Mouse (Mus musculus) heart, embryonic 14.5 days (tissue): Measurements from ENCODE around the gene Bcat1. TPM values are rescaled to one million over a fixed set of nuclear protein-coding genes. Genes with fewer than 3 reads are reported as not detected.

Source experiments
- ATAC-seq: fragments of 200-750 bp; cut with Nextera tagmentation; 2 replicates; pipeline ENCODE4 v1.8.0; 2017; ENCODE audit warnings: low read depth, moderate TSS enrichment; ENCODE audit not compliant: insufficient number of reproducible peaks, insufficient read depth, low FRiP score
- H3K27ac ChIP-seq, 2 experiments: fragments of 200-500 bp in 1 of 2; fragments of 300-500 bp in 1 of 2; sonication (generic) in 1 of 2; replicated peaks in 1 of 2; 2 replicates each; pipeline ENCODE4 v1.5.1; 2012 to 2014; ENCODE audit warnings: low read depth in 2 of 2, low read length in 2 of 2, control low read depth in 1 of 2, mild to moderate bottlenecking in 1 of 2, mixed read lengths in 1 of 2; ENCODE audit not compliant: control insufficient read depth in 1 of 2, insufficient read depth in 1 of 2
- H3K27me3 ChIP-seq: fragments of 300-500 bp; sonication (generic); 2 replicates; pipeline ENCODE4 v1.6.1; 2014; ENCODE audit warnings: mild to moderate bottlenecking, low read length, control low read depth; ENCODE audit not compliant: control insufficient read depth, insufficient read depth
- H3K36me3 ChIP-seq: fragments of 300-500 bp; sonication (generic); 2 replicates; pipeline ENCODE4 v1.6.1; 2014; ENCODE audit warnings: mild to moderate bottlenecking, control low read depth, low read length, mixed read lengths; ENCODE audit not compliant: control insufficient read depth, insufficient read depth
- H3K4me1 ChIP-seq, 2 experiments: fragments of 200-500 bp in 1 of 2; fragments of 300-500 bp in 1 of 2; sonication (generic) in 1 of 2; 2 replicates each; pipeline ENCODE4 v1.6.1; 2012 to 2014; ENCODE audit warnings: low read length in 2 of 2, control low read depth in 1 of 2, mixed read lengths in 1 of 2; ENCODE audit not compliant: control insufficient read depth in 2 of 2, insufficient read depth in 2 of 2
- H3K4me2 ChIP-seq: fragments of 300-500 bp; sonication (generic); 2 replicates; pipeline ENCODE4 v1.6.1; 2014; ENCODE audit warnings: mild to moderate bottlenecking, low read length
- H3K4me3 ChIP-seq, 2 experiments: fragments of 200-500 bp in 1 of 2; fragments of 300-500 bp in 1 of 2; sonication (generic) in 1 of 2; 2 replicates each; pipeline ENCODE4 v1.5.1; 2012 to 2014; ENCODE audit warnings: low read length in 2 of 2, mild to moderate bottlenecking in 2 of 2, control low read depth in 1 of 2, low read depth in 1 of 2, moderate library complexity in 1 of 2; ENCODE audit not compliant: control insufficient read depth in 1 of 2, insufficient read depth in 1 of 2
- H3K9ac ChIP-seq: fragments of 300-500 bp; sonication (generic); 2 replicates; pipeline ENCODE4 v1.6.1; 2014; ENCODE audit warnings: mild to moderate bottlenecking, low read length
- H3K9me3 ChIP-seq: fragments of 300-500 bp; sonication (generic); 2 replicates; pipeline ENCODE4 v1.6.1; 2016; ENCODE audit warnings: low read length, control low read depth; ENCODE audit not compliant: control insufficient read depth
- WGBS: fragments of 180-500 bp; shearing (Covaris S2); extraction: QIAGEN DNeasy Blood & Tissue Kit; methylation state at CpG from one replicate; pipeline ENCODE4 v1.1.7; 2014; 5-methylcytosine and 5-hydroxymethylcytosine counted together
- polyA plus RNA-seq: library from polyadenylated mRNA; unstranded; fragments of >200 nt; fragmentation: Nextera tagmentation; extraction: Ambion mirVana; gene quantifications from 2 replicates; pipeline ENCODE4 v1.2.1, GENCODE M21; 2014

Gene Bcat1
- polyA plus RNA-seq, 1 experiment from 2014 or later, result 6.2 TPM

GRCm38 (mm10) chr6:145030587-145030986 lies 45.4 kb downstream of the Bcat1 start:
- Histone ChIP-seq H3K4me3 (no peak overlapping the region), H3K4me1 (peaks cover 0 to 3% of the 10 kb centered on the region in 2 experiments; a peak in 2 of 4 replicates), H3K27me3 (no peaks in the 10 kb centered on the region), H3K36me3 (no peaks in the 10 kb centered on the region), H3K9me3 (no peaks in the 10 kb centered on the region), H3K9ac (no peak overlapping the region), H3K27ac (no peak overlapping the region), H3K4me2 (no peak overlapping the region)
- WGBS, result 77% methylated on average over 9 of the region's 9 CpGs
- no peak for ATAC-seq

DNA sequence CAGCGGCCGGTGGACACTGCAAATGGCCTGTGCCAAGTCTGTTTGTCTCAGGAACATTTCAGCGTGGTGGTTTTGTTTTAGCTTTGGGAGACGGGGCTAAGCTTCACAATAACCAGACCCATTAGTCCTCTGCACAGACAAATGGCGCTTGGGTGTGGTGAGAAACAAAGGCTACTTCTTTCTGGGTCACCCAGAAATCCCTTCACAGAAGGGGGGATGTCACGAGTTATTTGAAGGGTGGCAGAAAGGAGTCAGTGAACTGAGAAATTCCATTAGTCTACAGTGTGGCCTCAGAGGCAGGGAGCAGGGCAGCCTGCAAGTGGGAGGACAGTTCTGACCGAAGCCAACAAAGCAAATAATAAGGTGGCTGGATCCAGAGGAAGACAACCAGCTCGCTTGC lies 52.0 kb downstream of the Bcat1 start:
- H3K36me3 ChIP-seq, result no peaks in the 10 kb centered on the region
- no peak overlapping the region for H3K4me3 ChIP-seq
- ATAC-seq, result no peak
- H3K27ac ChIP-seq, result no peak overlapping the region
- WGBS, result 86% methylated on average over 8 of the region's 8 CpGs
- H3K27me3 ChIP-seq, result no peaks in the 10 kb centered on the region
- H3K9me3 ChIP-seq, result peaks cover 3% of the 10 kb centered on the region; the same call in 1 of the 2 replicates
- no peak overlapping the region for H3K4me2 ChIP-seq
- no peak overlapping the region for H3K9ac ChIP-seq
- no peaks in the 10 kb centered on the region for H3K4me1 ChIP-seq

- Histone ChIP-seq H3K36me3 (no peaks in the 10 kb centered on the region), H3K4me1 (no peaks in the 10 kb centered on the region), H3K4me3 (no peak overlapping the region), H3K9me3 (peaks cover 3% of the 10 kb centered on the region; the same call in 1 of the 2 replicates), H3K9ac (no peak overlapping the region), H3K27me3 (no peaks in the 10 kb centered on the region), H3K4me2 (no peak overlapping the region), H3K27ac (no peak overlapping the region)
- WGBS, result 81% methylated on average over 14 of the region's 14 CpGs
- ATAC-seq, result no peak
These were observed 52.8 kb downstream of the Bcat1 start for GRCm38 (mm10) chr6:145022966-145023725.

GRCm38 (mm10) chr6:145022349-145022748 lies 53.6 kb downstream of the Bcat1 start:
- Histone ChIP-seq H3K9ac (no peak overlapping the region), H3K4me2 (no peak overlapping the region), H3K9me3 (peaks cover 3% of the 10 kb centered on the region; the same call in 1 of the 2 replicates), H3K4me3 (no peak overlapping the region), H3K36me3 (no peaks in the 10 kb centered on the region), H3K27ac (no peak overlapping the region), H3K4me1 (no peaks in the 10 kb centered on the region), H3K27me3 (no peaks in the 10 kb centered on the region)
- WGBS, result 34% methylated on average over 5 of the region's 5 CpGs
- ATAC-seq, result no peak

DNA sequence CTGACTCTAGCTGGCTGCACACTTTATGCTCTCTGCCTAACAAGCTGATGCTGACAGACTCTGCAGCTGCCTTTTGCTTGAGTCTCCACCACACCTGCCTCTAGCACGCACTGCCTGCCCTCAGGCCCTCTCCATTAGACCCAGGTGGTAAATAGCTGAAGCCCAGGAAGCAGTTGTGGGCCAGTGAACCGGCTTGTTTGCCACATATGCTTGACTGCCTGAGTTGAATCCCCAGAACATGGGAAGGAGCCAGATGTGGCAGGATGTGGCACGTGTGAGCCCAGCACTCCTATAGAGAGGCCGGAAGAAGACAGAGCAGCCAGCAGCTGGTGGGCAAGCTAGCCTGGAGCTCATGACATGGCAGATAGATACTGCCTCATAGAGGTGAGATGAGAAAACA lies 55.4 kb downstream of the Bcat1 start:
- Histone ChIP-seq H3K27ac (no peak overlapping the region), H3K4me1 (no peaks in the 10 kb centered on the region), H3K9ac (no peak overlapping the region), H3K36me3 (no peaks in the 10 kb centered on the region), H3K4me3 (no peak overlapping the region), H3K27me3 (no peaks in the 10 kb centered on the region), H3K4me2 (no peak overlapping the region), H3K9me3 (peaks cover 3% of the 10 kb centered on the region; the same call in 1 of the 2 replicates)
- ATAC-seq, result no peak
- 87% methylated on average over 4 of the region's 4 CpGs for WGBS

- Histone ChIP-seq H3K9ac (no peak overlapping the region), H3K9me3 (peaks cover 2% of the 10 kb centered on the region; the same call in 1 of the 2 replicates), H3K36me3 (no peaks in the 10 kb centered on the region), H3K27me3 (no peaks in the 10 kb centered on the region), H3K27ac (no peak overlapping the region), H3K4me3 (no peak overlapping the region), H3K4me2 (no peak overlapping the region), H3K4me1 (peaks cover 6 to 7% of the 10 kb centered on the region in 2 experiments; a peak in 3 of 4 replicates)
- ATAC-seq, result no peak
- WGBS, result 86% methylated on average over 5 of the region's 5 CpGs
These were observed 57.7 kb downstream of the Bcat1 start for GRCm38 (mm10) chr6:145018295-145018694.

DNA sequence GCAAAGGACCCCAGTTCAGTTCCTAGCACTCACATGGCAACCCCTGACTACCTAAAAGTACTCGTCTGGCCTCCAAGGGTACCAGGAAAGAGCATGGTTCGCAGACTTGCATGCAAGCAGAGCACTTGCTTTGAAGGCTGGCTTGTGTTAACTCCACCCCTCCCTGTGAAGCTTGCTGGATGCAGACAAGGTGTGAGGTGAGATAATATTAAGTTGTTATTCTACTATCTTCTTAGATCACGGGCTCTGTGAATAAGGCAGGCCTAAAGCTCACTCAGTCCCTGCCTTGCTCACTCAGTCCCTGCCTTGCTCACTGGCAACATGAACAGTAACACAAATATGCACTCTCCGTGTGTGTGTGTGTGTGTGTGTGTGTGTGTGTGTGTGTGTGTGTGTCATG lies 58.5 kb downstream of the Bcat1 start:
- 69% methylated on average over 4 of the region's 4 CpGs for WGBS
- Histone ChIP-seq H3K9ac (no peak overlapping the region), H3K9me3 (no peaks in the 10 kb centered on the region), H3K27me3 (no peaks in the 10 kb centered on the region), H3K4me2 (no peak overlapping the region), H3K4me3 (no peak overlapping the region), H3K4me1 (peaks cover 6 to 7% of the 10 kb centered on the region in 2 experiments; a peak in 3 of 4 replicates), H3K36me3 (no peaks in the 10 kb centered on the region), H3K27ac (no peak overlapping the region)
- no peak for ATAC-seq
